Mouse (Mus musculus): ENCODE results near the gene Ttc21a. TPM values are rescaled to one million over a fixed set of nuclear protein-coding genes. Genes with fewer than 3 reads are reported as not detected.

Ttc21a gene
- polyA plus RNA-seq, 1 experiment from 2014 or later = 0.04 TPM

- no peak for ATAC-seq (ENCODE audit: insufficient read depth, low FRiP score)
- no peaks in the 10 kb centered on the region for H3K36me3 ChIP-seq (ENCODE audit: control insufficient read depth, insufficient read depth, low read length)
These were observed 56.8 kb downstream of the Ttc21a start for GRCm38 (mm10) chr9:119994207-119994606.

GRCm38 (mm10) chr9:119996080-119996479 lies 58.7 kb downstream of the Ttc21a start:
- H3K4me3 ChIP-seq (replicated peaks; ENCODE audit: low read length) = no peak overlapping the region
- peaks cover 10% of the 10 kb centered on the region for H3K4me1 ChIP-seq (ENCODE audit: control insufficient read depth, insufficient read depth, low read length)
- H3K27me3 ChIP-seq (ENCODE audit: control insufficient read depth, insufficient read depth, low read length) = no peaks in the 10 kb centered on the region
- H3K27ac ChIP-seq (ENCODE audit: low read length) = no peak overlapping the region
- 76% methylated on average over 4 of the region's 4 CpGs for WGBS
- no peak overlapping the region for H3K9ac ChIP-seq (ENCODE audit: low read length)
- ATAC-seq (ENCODE audit: insufficient read depth, low FRiP score) = no peak
- H3K9me3 ChIP-seq (replicated peaks; ENCODE audit: control insufficient read depth, low read length) = no peaks in the 10 kb centered on the region
- H3K4me2 ChIP-seq (ENCODE audit: low read depth, low read length) = no peak overlapping the region
- H3K36me3 ChIP-seq (ENCODE audit: control insufficient read depth, insufficient read depth, low read length) = no peaks in the 10 kb centered on the region

More at GRCm38 (mm10) chr9:119994207-119994606, 56.8 kb downstream of the Ttc21a start:
- Histone ChIP-seq H3K4me3 (replicated peaks; ENCODE audit: low read length) (no peak overlapping the region), H3K4me2 (ENCODE audit: low read depth, low read length) (no peak overlapping the region), H3K27me3 (ENCODE audit: control insufficient read depth, insufficient read depth, low read length) (no peaks in the 10 kb centered on the region), H3K27ac (ENCODE audit: low read length) (no peak overlapping the region), H3K4me1 (ENCODE audit: control insufficient read depth, insufficient read depth, low read length) (0 out of 2 replicates have a peak, but pooled peaks cover 4% of the 10 kb centered on the region), H3K9ac (ENCODE audit: low read length) (no peak overlapping the region), H3K9me3 (replicated peaks; ENCODE audit: control insufficient read depth, low read length) (no peaks in the 10 kb centered on the region)
- 60% methylated on average over 7 of the region's 7 CpGs for WGBS

GRCm38 (mm10) chr9:119998776-119999175 lies 61.4 kb downstream of the Ttc21a start:
- 79% methylated on average over 1 of the region's 1 CpGs for WGBS
- no peak for ATAC-seq (ENCODE audit: insufficient read depth, low FRiP score)

GRCm38 (mm10) chr9:119999636-120000035 lies 62.2 kb downstream of the Ttc21a start:
- Histone ChIP-seq H3K4me3 (replicated peaks; ENCODE audit: low read length) (no peak overlapping the region), H3K4me1 (ENCODE audit: control insufficient read depth, insufficient read depth, low read length) (peaks cover 22% of the 10 kb centered on the region), H3K4me2 (ENCODE audit: low read depth, low read length) (no peak overlapping the region; the same call in 1 of the 2 replicates), H3K9me3 (replicated peaks; ENCODE audit: control insufficient read depth, low read length) (no peaks in the 10 kb centered on the region), H3K36me3 (ENCODE audit: control insufficient read depth, insufficient read depth, low read length) (no peaks in the 10 kb centered on the region), H3K27me3 (ENCODE audit: control insufficient read depth, insufficient read depth, low read length) (no peaks in the 10 kb centered on the region), H3K9ac (ENCODE audit: low read length) (no peak overlapping the region), H3K27ac (ENCODE audit: low read length) (peak overlapping the region; percentile 69; the same call in 1 of the 2 replicates)
- 62% methylated on average over 6 of the region's 6 CpGs for WGBS
- no peak for ATAC-seq (ENCODE audit: insufficient read depth, low FRiP score)

More at GRCm38 (mm10) chr9:119998776-119999175, 61.4 kb downstream of the Ttc21a start:
- Histone ChIP-seq H3K4me2 (ENCODE audit: low read depth, low read length) (no peak overlapping the region), H3K4me3 (replicated peaks; ENCODE audit: low read length) (no peak overlapping the region), H3K27ac (ENCODE audit: low read length) (no peak overlapping the region), H3K36me3 (ENCODE audit: control insufficient read depth, insufficient read depth, low read length) (no peaks in the 10 kb centered on the region), H3K9ac (ENCODE audit: low read length) (no peak overlapping the region), H3K9me3 (replicated peaks; ENCODE audit: control insufficient read depth, low read length) (no peaks in the 10 kb centered on the region), H3K27me3 (ENCODE audit: control insufficient read depth, insufficient read depth, low read length) (no peaks in the 10 kb centered on the region), H3K4me1 (ENCODE audit: control insufficient read depth, insufficient read depth, low read length) (peaks cover 22% of the 10 kb centered on the region)

- Histone ChIP-seq H3K9me3 (replicated peaks; ENCODE audit: control insufficient read depth, low read length) (no peaks in the 10 kb centered on the region), H3K9ac (ENCODE audit: low read length) (no peak overlapping the region), H3K4me3 (replicated peaks; ENCODE audit: low read length) (no peak overlapping the region), H3K4me1 (ENCODE audit: control insufficient read depth, insufficient read depth, low read length) (peaks cover 22% of the 10 kb centered on the region), H3K27me3 (ENCODE audit: control insufficient read depth, insufficient read depth, low read length) (no peaks in the 10 kb centered on the region), H3K36me3 (ENCODE audit: control insufficient read depth, insufficient read depth, low read length) (no peaks in the 10 kb centered on the region), H3K4me2 (ENCODE audit: low read depth, low read length) (no peak overlapping the region), H3K27ac (ENCODE audit: low read length) (peak overlapping the region; percentile 23; the same call in 1 of the 2 replicates)
- ATAC-seq (ENCODE audit: insufficient read depth, low FRiP score) = no peak
- WGBS = 77% methylated on average over 5 of the region's 5 CpGs
These were observed 63.4 kb downstream of the Ttc21a start for GRCm38 (mm10) chr9:120000761-120001160.

- WGBS = 9% methylated on average over 31 of the region's 31 CpGs
- peak overlapping the region; percentile 90 for H3K27ac ChIP-seq (ENCODE audit: low read length)
- peaks cover 22% of the 10 kb centered on the region for H3K4me1 ChIP-seq (ENCODE audit: control insufficient read depth, insufficient read depth, low read length)
- no peaks in the 10 kb centered on the region for H3K9me3 ChIP-seq (replicated peaks; ENCODE audit: control insufficient read depth, low read length)
- ATAC-seq (ENCODE audit: insufficient read depth, low FRiP score) = peak; percentile 96
- peak overlapping the region; percentile 53 for H3K4me3 ChIP-seq (replicated peaks; ENCODE audit: low read length)
- H3K9ac ChIP-seq (ENCODE audit: low read length) = peak overlapping the region; percentile 78
- peak overlapping the region; percentile 88 for H3K4me2 ChIP-seq (ENCODE audit: low read depth, low read length)
- H3K36me3 ChIP-seq (ENCODE audit: control insufficient read depth, insufficient read depth, low read length) = no peaks in the 10 kb centered on the region
- no peaks in the 10 kb centered on the region for H3K27me3 ChIP-seq (ENCODE audit: control insufficient read depth, insufficient read depth, low read length)
These were observed 64.7 kb downstream of the Ttc21a start for GRCm38 (mm10) chr9:120001945-120002725.

- Histone ChIP-seq H3K27me3 (ENCODE audit: control insufficient read depth, insufficient read depth, low read length) (no peaks in the 10 kb centered on the region), H3K4me2 (ENCODE audit: low read depth, low read length) (no peak overlapping the region), H3K36me3 (ENCODE audit: control insufficient read depth, insufficient read depth, low read length) (no peaks in the 10 kb centered on the region), H3K9me3 (replicated peaks; ENCODE audit: control insufficient read depth, low read length) (no peaks in the 10 kb centered on the region; the same call in 1 of the 2 replicates), H3K9ac (ENCODE audit: low read length) (no peak overlapping the region), H3K4me1 (ENCODE audit: control insufficient read depth, insufficient read depth, low read length) (peaks cover 22% of the 10 kb centered on the region), H3K27ac (ENCODE audit: low read length) (no peak overlapping the region), H3K4me3 (replicated peaks; ENCODE audit: low read length) (no peak overlapping the region)
- ATAC-seq (ENCODE audit: insufficient read depth, low FRiP score) = no peak
- 79% methylated on average over 5 of the region's 5 CpGs for WGBS
These were observed 65.5 kb downstream of the Ttc21a start for GRCm38 (mm10) chr9:120002893-120003292.

- no peak for ATAC-seq (ENCODE audit: insufficient read depth, low FRiP score)
- Histone ChIP-seq H3K27me3 (ENCODE audit: control insufficient read depth, insufficient read depth, low read length) (no peaks in the 10 kb centered on the region), H3K4me2 (ENCODE audit: low read depth, low read length) (no peak overlapping the region), H3K9ac (ENCODE audit: low read length) (no peak overlapping the region), H3K27ac (ENCODE audit: low read length) (no peak overlapping the region), H3K9me3 (replicated peaks; ENCODE audit: control insufficient read depth, low read length) (no peaks in the 10 kb centered on the region; the same call in 1 of the 2 replicates), H3K4me3 (replicated peaks; ENCODE audit: low read length) (no peak overlapping the region), H3K4me1 (ENCODE audit: control insufficient read depth, insufficient read depth, low read length) (peaks cover 18% of the 10 kb centered on the region), H3K36me3 (ENCODE audit: control insufficient read depth, insufficient read depth, low read length) (no peaks in the 10 kb centered on the region)
- 43% methylated on average over 3 of the region's 3 CpGs for WGBS
These were observed 68.5 kb downstream of the Ttc21a start for GRCm38 (mm10) chr9:120005936-120006335.

- Histone ChIP-seq H3K4me3 (replicated peaks; ENCODE audit: low read length) (no peak overlapping the region), H3K36me3 (ENCODE audit: control insufficient read depth, insufficient read depth, low read length) (no peaks in the 10 kb centered on the region), H3K4me1 (ENCODE audit: control insufficient read depth, insufficient read depth, low read length) (peaks cover 9% of the 10 kb centered on the region), H3K27me3 (ENCODE audit: control insufficient read depth, insufficient read depth, low read length) (no peaks in the 10 kb centered on the region), H3K9me3 (replicated peaks; ENCODE audit: control insufficient read depth, low read length) (no peaks in the 10 kb centered on the region; the same call in 1 of the 2 replicates), H3K9ac (ENCODE audit: low read length) (no peak overlapping the region), H3K4me2 (ENCODE audit: low read depth, low read length) (no peak overlapping the region), H3K27ac (ENCODE audit: low read length) (no peak overlapping the region)
- WGBS = 92% methylated on average over 1 of the region's 1 CpGs
- ATAC-seq (ENCODE audit: insufficient read depth, low FRiP score) = no peak
These were observed 70.4 kb downstream of the Ttc21a start for GRCm38 (mm10) chr9:120007833-120008232.
